Mouse (Mus musculus) small intestine, adult 2 months (tissue): Measurements from ENCODE around the gene Mink1. TPM values are rescaled to one million over a fixed set of nuclear protein-coding genes. Genes with fewer than 3 reads are reported as not detected.

Source experiments
- H3K27ac ChIP-seq: fragments of 200-500 bp; 2 replicates; pipeline ENCODE4 v1.5.1; 2012; ENCODE audit warnings: low read depth, low read length, control low read depth, inconsistent platforms; ENCODE audit not compliant: insufficient read depth
- H3K27me3 ChIP-seq: fragments of 200-500 bp; 2 replicates; pipeline ENCODE4 v1.6.1; 2012; ENCODE audit warnings: mild to moderate bottlenecking, moderate library complexity, low read length, inconsistent platforms; ENCODE audit not compliant: control insufficient read depth, insufficient read depth
- H3K36me3 ChIP-seq: fragments of 200-500 bp; 2 replicates; pipeline ENCODE4 v1.6.1; 2012; ENCODE audit warnings: mild to moderate bottlenecking, low read length, control low read depth, inconsistent platforms; ENCODE audit not compliant: control insufficient read depth, insufficient read depth
- H3K4me1 ChIP-seq: fragments of 200-500 bp; 2 replicates; pipeline ENCODE4 v1.6.1; 2012; ENCODE audit warnings: low read length, inconsistent platforms, mixed read lengths; ENCODE audit not compliant: control insufficient read depth, insufficient read depth, insufficient read length
- H3K4me3 ChIP-seq: fragments of 200-500 bp; 2 replicates; pipeline ENCODE4 v1.5.1; 2012; ENCODE audit warnings: low read depth, mild to moderate bottlenecking, control low read depth, inconsistent platforms, low read length, moderate library complexity
- CTCF ChIP-seq: fragments of 200-500 bp; IDR thresholded peaks from 2 replicates; pipeline ENCODE4 v1.5.1; 2012; ENCODE audit warnings: low read depth, mild to moderate bottlenecking, control low read depth, inconsistent platforms, low read length, moderate library complexity, mixed read lengths; ENCODE audit not compliant: insufficient replicate concordance, insufficient read length; ENCODE audit errors: extremely low read depth
- POLR2A ChIP-seq: fragments of 200-500 bp; IDR thresholded peaks from 2 replicates; pipeline ENCODE4 v1.6.1; 2012; ENCODE audit warnings: low read depth, mild to moderate bottlenecking, control low read depth, inconsistent platforms, low read length, moderate library complexity
- WGBS: fragments of 180-500 bp; shearing (Covaris S2); methylation state at CpG from one replicate; pipeline ENCODE4 v1.1.7; 2018; 5-methylcytosine and 5-hydroxymethylcytosine counted together
- polyA plus RNA-seq: library from polyadenylated mRNA; depleted of rRNA; stranded (reverse); fragments of >200 nt; gene quantifications from 2 replicates; pipeline ENCODE4 v1.2.3, GENCODE M21; 2012

The Mink1 gene
- polyA plus RNA-seq, 1 experiment: 82.0 TPM

GRCm38 (mm10) chr11:70607611-70608010, 44.9 kb downstream of the Mink1 start:
- Histone ChIP-seq H3K4me3 (no peak overlapping the region), H3K36me3 (peaks cover 69% of the 10 kb centered on the region), H3K4me1 (peaks cover 5% of the 10 kb centered on the region), H3K27ac (no peak overlapping the region), H3K27me3 (no peaks in the 10 kb centered on the region)
- 84% methylated on average over 9 of the region's 9 CpGs for WGBS
- TF ChIP-seq POLR2A: no peak
- no peak for TF ChIP-seq CTCF

DNA sequence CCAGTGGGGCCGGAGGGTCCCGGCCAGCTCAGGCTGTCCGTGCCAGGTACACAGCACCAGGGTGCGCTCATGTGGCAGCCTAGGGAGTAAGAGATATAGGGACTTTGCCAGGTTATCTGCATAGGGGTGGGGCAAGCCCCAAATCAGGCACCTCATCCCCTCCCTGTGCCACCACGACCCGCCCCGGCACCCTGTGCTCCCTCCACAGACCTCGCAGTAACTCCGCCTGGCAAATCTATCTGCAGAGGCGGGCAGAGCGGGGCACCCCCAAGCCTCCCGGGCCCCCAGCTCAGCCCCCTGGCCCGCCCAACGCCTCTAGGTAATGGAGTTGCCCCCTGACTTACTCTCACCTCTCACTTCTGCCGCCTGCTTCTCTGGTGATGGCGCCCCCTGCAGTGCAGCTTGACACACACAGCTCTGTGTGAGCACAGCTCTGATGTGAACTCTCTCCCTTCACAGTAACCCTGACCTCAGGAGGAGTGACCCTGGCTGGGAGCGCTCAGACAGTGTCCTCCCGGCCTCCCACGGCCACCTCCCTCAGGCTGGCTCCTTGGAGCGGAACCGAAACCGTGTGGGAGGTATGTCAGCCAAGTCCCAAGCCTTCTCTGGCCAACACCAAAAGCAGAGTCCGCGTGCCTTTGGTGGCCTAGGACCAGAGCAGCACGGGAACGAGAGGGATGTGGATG, 45.8 kb downstream of the Mink1 start:
- H3K27me3 ChIP-seq: no peaks in the 10 kb centered on the region
- H3K4me3 ChIP-seq: no peak overlapping the region
- peaks cover 78% of the 10 kb centered on the region for H3K36me3 ChIP-seq
- no peak overlapping the region for H3K27ac ChIP-seq
- H3K4me1 ChIP-seq: peaks cover 5% of the 10 kb centered on the region
- WGBS: 93% methylated on average over 26 of the region's 26 CpGs
- TF ChIP-seq POLR2A (no peak), CTCF (peak; percentile 29; the same call in 1 of the 2 replicates)

DNA sequence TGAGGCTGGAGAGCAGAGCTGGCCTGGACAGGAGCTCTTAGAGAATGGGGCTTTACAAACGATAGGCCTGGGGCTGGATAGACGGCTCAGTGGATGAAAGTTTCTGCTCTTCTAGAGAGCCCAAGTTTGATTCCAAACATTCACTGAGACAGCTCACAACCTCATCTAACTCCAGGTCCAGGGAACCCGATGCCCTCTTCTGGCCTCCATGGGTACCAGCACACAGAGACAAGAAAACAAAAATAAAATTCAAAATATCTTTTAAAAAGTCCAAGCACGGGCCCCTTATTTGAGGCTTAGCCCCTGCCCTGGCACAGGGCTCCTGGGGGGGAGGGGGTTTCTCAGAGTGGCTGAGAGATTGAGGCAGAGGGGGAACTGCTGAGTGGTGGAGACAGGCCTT, 48.1 kb downstream of the Mink1 start:
- WGBS: 90% methylated on average over 4 of the region's 4 CpGs
- H3K36me3 ChIP-seq: peaks cover 69% of the 10 kb centered on the region
- no peaks in the 10 kb centered on the region for H3K27me3 ChIP-seq
- TF ChIP-seq POLR2A (no peak), CTCF (peak; percentile 17; the same call in 1 of the 2 replicates)
- H3K4me1 ChIP-seq: peaks cover 12% of the 10 kb centered on the region
- no peak overlapping the region for H3K27ac ChIP-seq
- no peak overlapping the region for H3K4me3 ChIP-seq

GRCm38 (mm10) chr11:70612505-70612904, 49.8 kb downstream of the Mink1 start:
- Histone ChIP-seq H3K27me3 (no peaks in the 10 kb centered on the region), H3K36me3 (peaks cover 56% of the 10 kb centered on the region), H3K4me3 (no peak overlapping the region), H3K27ac (no peak overlapping the region), H3K4me1 (peaks cover 10% of the 10 kb centered on the region)
- 83% methylated on average over 7 of the region's 7 CpGs for WGBS
- TF ChIP-seq POLR2A: no peak
- TF ChIP-seq CTCF: no peak

DNA sequence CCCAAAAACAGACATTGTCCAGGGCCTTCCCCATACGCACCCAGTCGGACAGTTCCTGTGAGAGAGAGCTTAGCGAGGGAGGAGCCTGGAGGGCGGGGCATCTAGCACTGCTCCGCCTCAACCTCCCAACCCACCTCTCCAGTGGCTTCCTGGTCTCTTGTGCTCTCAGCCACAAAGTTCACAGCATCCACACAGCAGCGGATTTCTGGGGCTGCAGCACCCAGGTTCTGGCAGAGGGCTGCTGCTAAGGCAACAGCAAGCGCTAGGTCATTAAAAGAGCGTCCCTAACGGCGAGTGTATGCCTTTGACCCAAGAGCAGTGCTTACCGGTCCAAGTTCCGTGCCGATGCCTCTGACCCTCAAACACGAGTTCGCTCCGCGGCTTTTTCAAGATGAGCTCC, 52.4 kb downstream of the Mink1 start:
- no peak for TF ChIP-seq CTCF
- peak; percentile 17; the same call in 1 of the 2 replicates for TF ChIP-seq POLR2A
- Histone ChIP-seq H3K27me3 (no peaks in the 10 kb centered on the region), H3K36me3 (peaks cover 31% of the 10 kb centered on the region), H3K4me3 (peak overlapping the region; percentile 66), H3K27ac (0 out of 2 replicates have a peak overlapping the region, but pooled peaks have one; percentile 17), H3K4me1 (peaks cover 10% of the 10 kb centered on the region)
- WGBS: 1% methylated on average over 17 of the region's 17 CpGs

- no peak for TF ChIP-seq CTCF
- no peak for TF ChIP-seq POLR2A
- H3K27me3 ChIP-seq: no peaks in the 10 kb centered on the region
- 13% methylated on average over 21 of the region's 21 CpGs for WGBS
- peak within 1 kb of the TSS; percentile 66 for H3K4me3 ChIP-seq
- 0 out of 2 replicates have a peak within 1 kb of the TSS, but pooled peaks have one; percentile 17 for H3K27ac ChIP-seq
- peaks cover 25% of the 10 kb centered on the region for H3K36me3 ChIP-seq
- H3K4me1 ChIP-seq: peaks cover 10% of the 10 kb centered on the region
Observed at GRCm38 (mm10) chr11:70615516-70616093, 52.9 kb downstream of the Mink1 start, which contains the start of gene 4930544D05Rik. TSS of gene 4930544D05Rik (plus strand) at chr11:70615848.

DNA sequence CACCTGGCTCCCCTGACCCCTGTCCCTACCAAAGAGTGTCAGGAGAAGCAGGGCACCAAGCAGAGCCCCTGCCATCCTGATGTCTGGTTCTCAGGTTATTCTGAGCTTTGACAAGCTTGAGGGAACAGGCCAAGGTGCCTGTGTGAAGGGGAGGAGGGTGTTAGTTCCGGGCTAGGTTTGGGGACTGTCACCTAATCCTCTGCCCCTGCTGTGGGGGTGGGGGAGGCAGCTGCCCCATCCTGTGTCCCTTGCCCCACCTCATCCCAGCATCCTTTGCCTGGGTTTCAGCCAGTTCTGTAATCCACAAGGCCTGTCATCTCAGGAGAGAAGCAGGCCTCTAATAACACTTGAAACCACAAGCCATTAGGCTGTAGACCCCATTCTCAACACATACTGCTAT, 56.4 kb downstream of the Mink1 start, which contains the start of gene Chrne:
TSS of gene Chrne (minus strand) at position 116 of the 400 bp plus-strand sequence.
- Histone ChIP-seq H3K27me3 (no peaks in the 10 kb centered on the region), H3K27ac (no peak within 1 kb of the TSS), H3K36me3 (no peaks in the 10 kb centered on the region), H3K4me3 (no peak within 1 kb of the TSS), H3K4me1 (peaks cover 26% of the 10 kb centered on the region)
- TF ChIP-seq CTCF: no peak
- TF ChIP-seq POLR2A: no peak
- 83% methylated on average over 1 of the region's 1 CpGs for WGBS
